Mouse (Mus musculus): ENCODE data around the gene Tead3.

The Tead3 gene

GRCm38 (mm10) chr17:28300850-28301249 lies 49.8 kb downstream of the Tead3 start:
- peak; percentile 52 for DNase-seq

- peak; percentile 29 for DNase-seq
These were observed 50.3 kb downstream of the Tead3 start for GRCm38 (mm10) chr17:28300323-28300722.

GRCm38 (mm10) chr17:28299669-28300320 lies 50.8 kb downstream of the Tead3 start:
- no peak for DNase-seq

- no peak for DNase-seq
These were observed 51.7 kb downstream of the Tead3 start for GRCm38 (mm10) chr17:28298888-28299287.

GRCm38 (mm10) chr17:28294449-28295333 lies 55.9 kb downstream of the Tead3 start:
- DNase-seq = peak; percentile 66

- no peak for DNase-seq
These were observed 56.9 kb downstream of the Tead3 start for GRCm38 (mm10) chr17:28293716-28294115.

- no peak for DNase-seq
These were observed 59.3 kb downstream of the Tead3 start for GRCm38 (mm10) chr17:28291346-28291745.

- DNase-seq = peak; percentile 65
These were observed 59.9 kb downstream of the Tead3 start for GRCm38 (mm10) chr17:28290671-28291070.

- peak; percentile 56 for DNase-seq
These were observed 60.4 kb downstream of the Tead3 start for GRCm38 (mm10) chr17:28290262-28290661.

- peak; percentile 25 for DNase-seq
These were observed 62.6 kb downstream of the Tead3 start for GRCm38 (mm10) chr17:28287980-28288379.

GRCm38 (mm10) chr17:28287578-28287977 lies 63.0 kb downstream of the Tead3 start:
- no peak for DNase-seq

GRCm38 (mm10) chr17:28286964-28287363 lies 63.7 kb downstream of the Tead3 start:
- DNase-seq = no peak

- DNase-seq = no peak
These were observed 64.5 kb downstream of the Tead3 start for GRCm38 (mm10) chr17:28286133-28286532.

GRCm38 (mm10) chr17:28283199-28283598 lies 67.4 kb downstream of the Tead3 start:
- DNase-seq = no peak

GRCm38 (mm10) chr17:28281866-28282441 lies 68.7 kb downstream of the Tead3 start:
- no peak for DNase-seq
